Mouse (Mus musculus) forebrain, embryonic 14.5 days (tissue): ENCODE data around the gene Rps13. TPM values are rescaled to one million over a fixed set of nuclear protein-coding genes. Genes with fewer than 3 reads are reported as not detected.

ENCODE experiments used
- ATAC-seq: fragments of 200-750 bp; cut with Nextera tagmentation; 2 replicates; pipeline ENCODE4 v1.8.0; 2017; ENCODE audit warnings: mild to moderate bottlenecking, moderate library complexity
- DNase-seq: peaks from one replicate; pipeline ENCODE4 v3.0.0-alpha.2; 2015; ENCODE audit warnings: low spot score
- H3K27ac ChIP-seq: fragments of 300-500 bp; sonication (generic); 2 replicates; pipeline ENCODE4 v1.5.1; 2014; ENCODE audit warnings: low read depth, mild to moderate bottlenecking, control low read depth, low read length, moderate library complexity
- H3K27me3 ChIP-seq: fragments of 300-500 bp; sonication (generic); replicated peaks from 2 replicates; pipeline ENCODE4 v1.6.1; 2014; ENCODE audit warnings: low read length, control low read depth, mixed read lengths; ENCODE audit not compliant: control insufficient read depth, insufficient read depth
- H3K36me3 ChIP-seq: fragments of 300-500 bp; sonication (generic); 2 replicates; pipeline ENCODE4 v1.6.1; 2014; ENCODE audit warnings: low read length, control low read depth; ENCODE audit not compliant: control insufficient read depth, insufficient read depth
- H3K4me1 ChIP-seq: fragments of 300-500 bp; sonication (generic); 2 replicates; pipeline ENCODE4 v1.6.1; 2014; ENCODE audit warnings: antibody characterized with exemption, low read length, control low read depth; ENCODE audit not compliant: control insufficient read depth, insufficient read depth
- H3K4me2 ChIP-seq: fragments of 300-500 bp; sonication (generic); 2 replicates; pipeline ENCODE4 v1.6.1; 2014; ENCODE audit warnings: mild to moderate bottlenecking, control low read depth, low read length
- H3K4me3 ChIP-seq: fragments of 300-500 bp; sonication (generic); 2 replicates; pipeline ENCODE4 v1.5.1; 2014; ENCODE audit warnings: low read depth, low read length, control low read depth
- H3K9ac ChIP-seq: fragments of 300-500 bp; sonication (generic); 2 replicates; pipeline ENCODE4 v1.6.1; 2014; ENCODE audit warnings: mild to moderate bottlenecking, low read length, control low read depth, moderate library complexity
- H3K9me3 ChIP-seq: fragments of 300-500 bp; sonication (generic); replicated peaks from 2 replicates; pipeline ENCODE4 v1.6.1; 2016; ENCODE audit warnings: low read length, control low read depth, mixed read lengths; ENCODE audit not compliant: control insufficient read depth
- whole genome bisulfite sequencing: fragments of 180-500 bp; shearing (Covaris S2); extraction: QIAGEN DNeasy Blood & Tissue Kit; methylation state at CpG from one replicate; pipeline ENCODE4 v1.1.7; 2014; 5-methylcytosine and 5-hydroxymethylcytosine counted together
- polyA plus RNA-seq: library from polyadenylated mRNA; unstranded; fragments of >200 nt; fragmentation: Nextera tagmentation; extraction: Ambion mirVana; gene quantifications from 2 replicates; pipeline ENCODE4 v1.2.1, GENCODE M21; 2014

Rps13 gene
- polyA plus RNA-seq, 1 experiment from 2014 or later, result 675 TPM

- no peak overlapping the region for H3K9ac ChIP-seq
- no peak overlapping the region for H3K4me2 ChIP-seq
- H3K4me3 ChIP-seq, result no peak overlapping the region
- H3K9me3 ChIP-seq, result no peaks in the 10 kb centered on the region
- peaks cover 4% of the 10 kb centered on the region; the same call in 1 of the 2 replicates for H3K4me1 ChIP-seq
- no peaks in the 10 kb centered on the region for H3K36me3 ChIP-seq
- ATAC-seq, result no peak
- no peaks in the 10 kb centered on the region for H3K27me3 ChIP-seq
- no peak overlapping the region for H3K27ac ChIP-seq
- 90% methylated on average over 4 of the region's 4 CpGs for WGBS
- DNase-seq, result no peak
Observed at GRCm38 (mm10) chr7:116301144-116301543, 32.9 kb downstream of the Rps13 start.

GRCm38 (mm10) chr7:116298851-116299250 lies 35.1 kb downstream of the Rps13 start:
- H3K9me3 ChIP-seq, result no peaks in the 10 kb centered on the region
- H3K27me3 ChIP-seq, result no peaks in the 10 kb centered on the region
- ATAC-seq (peak; percentile 81; the same call in 1 of the 2 replicates), DNase-seq (peak; percentile 68)
- no peaks in the 10 kb centered on the region for H3K36me3 ChIP-seq
- no peak overlapping the region for H3K27ac ChIP-seq
- no peak overlapping the region for H3K9ac ChIP-seq
- peaks cover 4% of the 10 kb centered on the region; the same call in 1 of the 2 replicates for H3K4me1 ChIP-seq
- H3K4me3 ChIP-seq, result no peak overlapping the region
- H3K4me2 ChIP-seq, result no peak overlapping the region
- 68% methylated on average over 2 of the region's 2 CpGs for WGBS

GRCm38 (mm10) chr7:116298389-116298788 lies 35.6 kb downstream of the Rps13 start:
- no peaks in the 10 kb centered on the region for H3K9me3 ChIP-seq
- ATAC-seq (peak; percentile 61; the same call in 1 of the 2 replicates), DNase-seq (peak; percentile 50)
- no peak overlapping the region for H3K4me3 ChIP-seq
- H3K9ac ChIP-seq, result no peak overlapping the region
- no peaks in the 10 kb centered on the region for H3K27me3 ChIP-seq
- no peaks in the 10 kb centered on the region for H3K36me3 ChIP-seq
- peaks cover 4% of the 10 kb centered on the region; the same call in 1 of the 2 replicates for H3K4me1 ChIP-seq
- 52% methylated on average over 10 of the region's 10 CpGs for WGBS
- no peak overlapping the region for H3K4me2 ChIP-seq
- H3K27ac ChIP-seq, result no peak overlapping the region

GRCm38 (mm10) chr7:116294961-116295360 lies 39.0 kb downstream of the Rps13 start:
- H3K9me3 ChIP-seq, result no peaks in the 10 kb centered on the region
- no peak overlapping the region for H3K4me2 ChIP-seq
- H3K4me1 ChIP-seq, result peaks cover 4% of the 10 kb centered on the region; the same call in 1 of the 2 replicates
- no peak overlapping the region for H3K9ac ChIP-seq
- H3K36me3 ChIP-seq, result no peaks in the 10 kb centered on the region
- ATAC-seq, result no peak
- DNase-seq, result no peak
- no peak overlapping the region for H3K4me3 ChIP-seq
- H3K27ac ChIP-seq, result no peak overlapping the region
- WGBS, result 65% methylated on average over 3 of the region's 3 CpGs
- H3K27me3 ChIP-seq, result no peaks in the 10 kb centered on the region

- Histone ChIP-seq H3K27ac (no peak overlapping the region), H3K9me3 (no peaks in the 10 kb centered on the region), H3K4me2 (no peak overlapping the region), H3K4me1 (no peaks in the 10 kb centered on the region), H3K27me3 (no peaks in the 10 kb centered on the region), H3K9ac (no peak overlapping the region), H3K36me3 (no peaks in the 10 kb centered on the region), H3K4me3 (no peak overlapping the region)
- WGBS, result 66% methylated on average over 5 of the region's 5 CpGs
- no peak for ATAC-seq
- DNase-seq, result no peak
Observed at GRCm38 (mm10) chr7:116292377-116292776, 41.6 kb downstream of the Rps13 start.

- no peak overlapping the region for H3K27ac ChIP-seq
- no peaks in the 10 kb centered on the region for H3K27me3 ChIP-seq
- H3K4me3 ChIP-seq, result no peak overlapping the region
- H3K9me3 ChIP-seq, result no peaks in the 10 kb centered on the region
- no peaks in the 10 kb centered on the region for H3K36me3 ChIP-seq
- no peak for DNase-seq
- 85% methylated on average over 1 of the region's 1 CpGs for WGBS
- H3K4me1 ChIP-seq, result peaks cover 5% of the 10 kb centered on the region; the same call in 1 of the 2 replicates
- H3K4me2 ChIP-seq, result no peak overlapping the region
- H3K9ac ChIP-seq, result no peak overlapping the region
- ATAC-seq, result no peak
Observed at GRCm38 (mm10) chr7:116290559-116290958, 43.4 kb downstream of the Rps13 start.

- Histone ChIP-seq H3K36me3 (no peaks in the 10 kb centered on the region), H3K4me2 (no peak overlapping the region), H3K27ac (no peak overlapping the region), H3K27me3 (no peaks in the 10 kb centered on the region), H3K9ac (no peak overlapping the region), H3K9me3 (no peaks in the 10 kb centered on the region), H3K4me3 (no peak overlapping the region), H3K4me1 (peaks cover 5% of the 10 kb centered on the region)
- no peak for ATAC-seq
- 90% methylated on average over 3 of the region's 3 CpGs for WGBS
- no peak for DNase-seq
Observed at GRCm38 (mm10) chr7:116288996-116289395, 45.0 kb downstream of the Rps13 start.

- no peak for ATAC-seq
- 86% methylated on average over 5 of the region's 5 CpGs for WGBS
Observed at GRCm38 (mm10) chr7:116287959-116288358, 46.0 kb downstream of the Rps13 start.

GRCm38 (mm10) chr7:116286611-116287355 lies 47.2 kb downstream of the Rps13 start:
- no peak overlapping the region for H3K9ac ChIP-seq
- H3K27ac ChIP-seq, result no peak overlapping the region
- H3K27me3 ChIP-seq, result no peaks in the 10 kb centered on the region
- DNase-seq, result no peak
- no peak overlapping the region for H3K4me2 ChIP-seq
- WGBS, result 59% methylated on average over 11 of the region's 11 CpGs
- no peak overlapping the region for H3K4me3 ChIP-seq
- no peaks in the 10 kb centered on the region for H3K9me3 ChIP-seq
- no peaks in the 10 kb centered on the region for H3K36me3 ChIP-seq
- no peak for ATAC-seq
- peaks cover 24% of the 10 kb centered on the region for H3K4me1 ChIP-seq

More at GRCm38 (mm10) chr7:116287959-116288358, 46.0 kb downstream of the Rps13 start:
- H3K4me1 ChIP-seq, result peaks cover 15% of the 10 kb centered on the region
- DNase-seq, result no peak
- no peak overlapping the region for H3K27ac ChIP-seq
- H3K4me3 ChIP-seq, result no peak overlapping the region
- H3K27me3 ChIP-seq, result no peaks in the 10 kb centered on the region
- no peaks in the 10 kb centered on the region for H3K9me3 ChIP-seq
- H3K9ac ChIP-seq, result no peak overlapping the region
- no peak overlapping the region for H3K4me2 ChIP-seq
- no peaks in the 10 kb centered on the region for H3K36me3 ChIP-seq
